Mouse (Mus musculus): Measurements from ENCODE around the gene Atf6b. TPM values are rescaled to one million over a fixed set of nuclear protein-coding genes. Genes with fewer than 3 reads are reported as not detected.

Atf6b gene
- polyA plus RNA-seq, 1 experiment from 2014 or later, result 24.6 TPM

DNA sequence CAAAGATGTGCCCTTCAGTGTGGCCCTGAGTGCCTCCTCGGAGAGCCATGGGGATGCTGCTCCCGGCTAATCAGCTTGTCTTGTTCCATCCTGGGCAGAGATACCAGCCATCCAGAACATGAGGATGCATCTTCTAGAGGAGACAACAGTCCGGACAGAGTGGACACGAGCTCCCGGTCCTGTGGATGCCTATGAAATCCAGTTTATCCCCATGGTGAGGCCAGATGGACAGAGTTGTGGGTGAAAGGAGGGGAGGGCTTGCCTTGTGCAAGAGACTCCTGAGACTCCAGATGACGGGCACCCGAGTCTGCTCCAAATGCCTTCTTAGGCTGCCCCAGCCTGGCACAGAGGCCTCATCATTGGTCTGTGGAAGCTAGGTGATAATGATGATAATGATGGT is 26.2 kb downstream of the Atf6b start:
- Histone ChIP-seq H3K27ac (no peak overlapping the region), H3K9ac (no peak overlapping the region), H3K4me3 (replicated peaks) (no peak overlapping the region), H3K36me3 (no peaks in the 10 kb centered on the region), H3K9me3 (replicated peaks) (no peaks in the 10 kb centered on the region), H3K4me2 (no peak overlapping the region), H3K4me1 (replicated peaks) (peaks cover 7% of the 10 kb centered on the region; the same call in 1 of the 2 replicates), H3K27me3 (peaks cover 77% of the 10 kb centered on the region)
- no peak for ATAC-seq (ENCODE audit: low read depth)
- DNase-seq, result no peak
- WGBS (ENCODE audit: insufficient replicate concordance), result 63% methylated on average over 7 of the region's 7 CpGs

DNA sequence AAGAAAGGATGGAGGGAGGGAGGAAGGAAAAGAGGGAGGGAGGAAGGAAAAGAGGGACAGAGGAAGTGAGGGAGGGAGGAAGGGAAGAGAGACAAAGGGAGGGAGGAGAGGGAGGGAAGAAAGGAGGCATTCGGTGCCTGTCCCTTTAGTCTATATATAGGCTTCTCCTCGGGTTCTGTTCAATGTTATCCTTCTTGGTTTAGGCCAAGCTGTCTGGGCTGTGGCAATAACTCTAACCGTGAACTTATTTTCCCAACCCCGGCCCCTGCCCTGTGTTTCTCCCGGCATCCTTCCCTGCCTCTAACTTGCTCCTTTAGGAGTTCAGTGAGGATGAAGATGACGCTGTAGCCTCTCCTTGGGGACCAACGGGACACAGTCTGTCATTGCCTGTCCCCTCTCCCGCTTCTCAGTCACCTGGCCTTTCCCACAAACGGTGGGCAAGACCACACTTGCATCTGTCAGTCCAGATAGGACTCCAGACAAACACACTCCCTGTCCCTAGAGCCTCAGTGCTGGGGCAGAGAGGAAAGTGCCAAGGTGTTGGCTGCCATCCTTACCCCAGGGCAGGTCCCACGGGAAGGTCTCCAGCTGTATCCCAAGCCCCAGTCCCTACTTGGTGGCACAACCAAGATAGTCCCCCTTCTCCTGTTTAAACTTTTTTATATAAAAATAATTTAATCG is 27.7 kb downstream of the Atf6b start:
- 49% methylated on average over 11 of the region's 11 CpGs for WGBS (ENCODE audit: insufficient replicate concordance)
- H3K27ac ChIP-seq, result no peak overlapping the region
- H3K9me3 ChIP-seq (replicated peaks), result no peaks in the 10 kb centered on the region
- H3K27me3 ChIP-seq, result peaks cover 85% of the 10 kb centered on the region
- no peaks in the 10 kb centered on the region for H3K36me3 ChIP-seq
- H3K9ac ChIP-seq, result no peak overlapping the region
- H3K4me2 ChIP-seq, result no peak overlapping the region
- H3K4me1 ChIP-seq (replicated peaks), result peaks cover 7% of the 10 kb centered on the region; the same call in 1 of the 2 replicates
- ATAC-seq (ENCODE audit: low read depth), result no peak
- no peak overlapping the region for H3K4me3 ChIP-seq (replicated peaks)
- no peak for DNase-seq

DNA sequence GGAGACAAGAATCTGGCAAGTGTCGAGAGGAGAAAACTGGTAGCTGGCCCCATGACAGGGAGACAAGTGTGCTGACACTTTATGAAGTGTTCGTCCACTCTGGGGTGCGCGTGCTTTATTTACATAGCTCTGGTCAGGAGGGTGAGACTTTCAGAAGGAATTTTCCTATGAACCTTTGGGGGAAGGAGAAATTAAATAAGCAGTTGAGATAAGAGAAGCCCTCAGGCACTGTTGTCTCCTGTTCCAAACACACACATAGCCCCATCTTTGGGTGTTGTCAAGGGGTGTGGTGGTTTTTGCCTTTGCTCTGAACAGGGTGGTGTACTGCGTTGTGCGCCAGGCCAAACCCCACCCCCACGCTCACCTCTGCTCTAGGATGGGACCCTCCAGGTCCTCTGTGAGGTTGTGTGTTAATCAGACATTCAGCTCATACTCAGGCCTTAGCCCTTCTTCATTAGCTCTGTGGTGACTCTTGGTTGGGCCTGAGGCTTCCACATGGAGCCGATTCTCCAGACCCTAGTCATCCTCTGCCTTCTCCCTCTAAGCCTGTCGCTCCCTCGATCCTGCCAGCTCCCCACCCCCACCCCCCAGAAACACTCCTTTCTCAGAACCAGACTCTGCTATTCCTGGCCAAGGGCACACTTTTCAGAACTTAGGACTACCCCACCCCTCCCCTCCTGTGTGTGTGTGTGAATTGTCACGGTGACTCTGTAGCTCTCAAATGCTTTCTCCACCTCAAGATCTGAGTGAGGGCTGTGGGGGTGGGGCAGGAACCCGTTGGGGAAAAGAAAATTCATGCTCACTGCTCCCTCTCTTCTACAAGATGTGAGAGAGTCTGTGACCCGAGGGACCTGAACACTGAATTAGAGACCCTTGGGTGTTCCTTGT is 28.5 kb downstream of the Atf6b start:
- H3K4me1 ChIP-seq (replicated peaks), result peaks cover 7% of the 10 kb centered on the region; the same call in 1 of the 2 replicates
- no peak overlapping the region for H3K4me2 ChIP-seq
- no peak overlapping the region for H3K4me3 ChIP-seq (replicated peaks)
- no peaks in the 10 kb centered on the region for H3K36me3 ChIP-seq
- H3K9me3 ChIP-seq (replicated peaks), result no peaks in the 10 kb centered on the region
- 53% methylated on average over 13 of the region's 13 CpGs for whole genome bisulfite sequencing (ENCODE audit: insufficient replicate concordance)
- no peak overlapping the region for H3K27ac ChIP-seq
- ATAC-seq (ENCODE audit: low read depth) (no peak), DNase-seq (no peak)
- H3K9ac ChIP-seq, result no peak overlapping the region
- H3K27me3 ChIP-seq, result peaks cover 85% of the 10 kb centered on the region

DNA sequence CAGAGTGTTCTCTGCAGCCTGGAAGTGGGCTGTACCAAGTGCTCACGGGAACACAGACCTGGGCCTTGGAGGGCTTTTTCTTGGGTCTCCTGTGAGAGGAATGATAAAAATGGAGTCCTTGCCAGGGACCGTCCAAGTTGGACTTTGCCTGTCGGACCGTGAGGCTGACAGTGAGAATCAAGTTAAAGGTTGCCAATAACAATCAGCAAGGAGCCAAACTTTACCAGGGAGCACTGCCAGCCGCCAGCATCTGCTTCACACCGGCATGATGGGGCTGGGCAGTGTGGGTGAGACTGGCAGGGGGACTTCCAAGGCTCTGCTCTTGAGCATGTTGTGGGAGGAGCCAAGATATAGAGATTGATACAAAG is 29.1 kb downstream of the Atf6b start:
- Histone ChIP-seq H3K4me3 (replicated peaks) (no peak overlapping the region), H3K36me3 (no peaks in the 10 kb centered on the region), H3K9ac (no peak overlapping the region), H3K27me3 (peaks cover 85% of the 10 kb centered on the region), H3K9me3 (replicated peaks) (no peaks in the 10 kb centered on the region), H3K27ac (no peak overlapping the region), H3K4me1 (replicated peaks) (peaks cover 7% of the 10 kb centered on the region; the same call in 1 of the 2 replicates), H3K4me2 (no peak overlapping the region)
- no peak for ATAC-seq (ENCODE audit: low read depth)
- WGBS (ENCODE audit: insufficient replicate concordance), result 61% methylated on average over 6 of the region's 6 CpGs
- no peak for DNase-seq

DNA sequence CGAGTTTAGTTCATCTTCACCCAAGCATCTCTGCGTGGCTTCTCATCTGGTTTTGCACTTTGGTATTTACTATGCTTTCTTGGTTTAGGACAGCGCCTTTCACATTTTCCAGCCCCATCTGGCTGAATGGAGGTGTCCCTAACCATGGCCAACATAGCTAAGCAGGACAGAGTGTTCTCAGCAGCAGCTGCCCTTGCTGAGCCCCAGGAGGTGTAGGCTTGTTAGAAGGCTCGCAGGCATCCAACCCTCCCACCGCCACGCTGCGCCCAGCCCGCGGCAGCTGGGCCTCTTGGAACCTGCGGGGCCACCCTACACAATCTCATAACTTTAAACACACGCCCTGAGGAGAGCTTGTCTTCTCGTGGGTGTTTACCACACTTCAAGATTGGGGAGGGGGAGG is 29.7 kb downstream of the Atf6b start:
- ATAC-seq (ENCODE audit: low read depth) (no peak), DNase-seq (no peak)
- Histone ChIP-seq H3K4me1 (replicated peaks) (peaks cover 7% of the 10 kb centered on the region; the same call in 1 of the 2 replicates), H3K36me3 (no peaks in the 10 kb centered on the region), H3K9me3 (replicated peaks) (no peaks in the 10 kb centered on the region), H3K4me2 (no peak overlapping the region), H3K27me3 (peaks cover 85% of the 10 kb centered on the region), H3K9ac (no peak overlapping the region), H3K4me3 (replicated peaks) (no peak overlapping the region), H3K27ac (no peak overlapping the region)
- 53% methylated on average over 12 of the region's 12 CpGs for WGBS (ENCODE audit: insufficient replicate concordance)

DNA sequence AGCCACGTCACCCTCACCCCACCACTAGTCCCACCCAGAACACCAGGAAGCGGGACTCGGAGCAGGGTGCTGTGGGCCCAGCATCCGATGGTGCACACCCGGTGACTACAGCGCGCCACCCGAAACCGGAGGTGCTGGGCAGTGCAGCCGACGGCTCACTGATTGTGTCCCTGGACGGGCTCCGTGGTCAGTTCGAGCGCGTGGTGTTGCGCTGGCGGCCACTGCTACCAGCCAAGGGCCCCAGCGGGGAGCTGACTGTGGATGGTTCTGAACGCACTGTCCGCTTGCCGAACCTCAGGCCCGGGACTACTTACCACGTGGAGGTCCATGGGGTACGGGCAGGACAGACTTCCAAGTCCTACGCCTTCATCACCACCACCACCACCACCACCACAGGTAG is 33.2 kb downstream of the Atf6b start:
- H3K36me3 ChIP-seq, result no peaks in the 10 kb centered on the region
- no peak overlapping the region for H3K27ac ChIP-seq
- ATAC-seq (ENCODE audit: low read depth) (no peak), DNase-seq (no peak)
- no peak overlapping the region for H3K4me3 ChIP-seq (replicated peaks)
- H3K9ac ChIP-seq, result no peak overlapping the region
- WGBS (ENCODE audit: insufficient replicate concordance), result 72% methylated on average over 26 of the region's 26 CpGs
- peaks cover 63% of the 10 kb centered on the region for H3K27me3 ChIP-seq
- H3K4me1 ChIP-seq (replicated peaks), result peaks cover 10% of the 10 kb centered on the region
- no peaks in the 10 kb centered on the region for H3K9me3 ChIP-seq (replicated peaks)
- H3K4me2 ChIP-seq, result no peak overlapping the region

DNA sequence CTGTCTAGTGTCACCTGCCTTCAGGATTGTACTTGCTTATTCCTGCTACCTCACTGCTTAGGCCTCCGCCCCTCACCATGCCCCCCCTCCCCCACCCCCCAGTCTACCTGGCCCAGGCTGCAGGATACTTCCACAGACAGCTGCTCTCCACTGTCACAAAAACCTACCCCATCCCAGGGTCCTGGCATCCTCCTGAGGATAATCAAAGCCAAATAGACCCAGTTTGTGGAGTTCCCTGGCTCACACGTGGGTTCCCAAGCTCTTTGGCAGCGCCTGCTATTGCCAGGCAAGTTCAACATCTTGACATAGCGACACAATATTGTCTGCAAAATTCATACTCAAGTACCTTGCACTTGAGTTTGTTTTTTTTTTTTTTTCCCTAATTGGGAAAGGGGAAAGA is 33.7 kb downstream of the Atf6b start:
- DNase-seq, result no peak
- H3K9me3 ChIP-seq (replicated peaks), result no peaks in the 10 kb centered on the region
- peaks cover 7% of the 10 kb centered on the region for H3K4me1 ChIP-seq (replicated peaks)
- H3K27ac ChIP-seq, result no peak overlapping the region
- WGBS (ENCODE audit: insufficient replicate concordance), result 62% methylated on average over 4 of the region's 4 CpGs
- no peak overlapping the region for H3K4me2 ChIP-seq
- H3K9ac ChIP-seq, result no peak overlapping the region
- no peak overlapping the region for H3K4me3 ChIP-seq (replicated peaks)
- H3K36me3 ChIP-seq, result no peaks in the 10 kb centered on the region
- ATAC-seq (ENCODE audit: low read depth), result no peak
- peaks cover 63% of the 10 kb centered on the region for H3K27me3 ChIP-seq

DNA sequence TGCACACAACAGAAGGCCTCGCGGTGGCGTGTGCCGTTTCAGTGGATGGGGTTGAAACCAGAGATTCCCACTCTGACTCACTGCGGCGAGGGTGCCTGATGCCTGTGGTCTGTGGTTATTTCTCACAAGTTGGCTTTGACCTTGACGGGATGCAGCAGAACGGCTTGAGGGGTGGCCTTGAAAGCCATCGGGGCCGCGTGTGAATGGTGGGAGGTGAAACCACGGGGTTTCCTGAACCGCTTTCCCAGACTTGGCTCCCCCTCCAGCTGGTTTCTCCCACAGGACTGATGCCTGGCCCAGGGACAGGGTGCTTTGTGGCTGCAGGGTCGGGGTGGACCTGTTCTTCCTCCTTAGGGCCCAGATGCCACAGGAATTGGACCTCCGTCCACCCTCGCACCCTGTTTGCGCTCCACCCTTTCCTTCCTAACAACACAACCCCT is 34.2 kb downstream of the Atf6b start:
- Histone ChIP-seq H3K36me3 (no peaks in the 10 kb centered on the region), H3K9me3 (replicated peaks) (no peaks in the 10 kb centered on the region), H3K4me3 (replicated peaks) (no peak overlapping the region), H3K9ac (no peak overlapping the region), H3K4me1 (replicated peaks) (peaks cover 7% of the 10 kb centered on the region), H3K4me2 (no peak overlapping the region), H3K27me3 (peaks cover 58% of the 10 kb centered on the region), H3K27ac (no peak overlapping the region)
- no peak for DNase-seq
- no peak for ATAC-seq (ENCODE audit: low read depth)
- 17% methylated on average over 17 of the region's 17 CpGs for WGBS (ENCODE audit: insufficient replicate concordance)

DNA sequence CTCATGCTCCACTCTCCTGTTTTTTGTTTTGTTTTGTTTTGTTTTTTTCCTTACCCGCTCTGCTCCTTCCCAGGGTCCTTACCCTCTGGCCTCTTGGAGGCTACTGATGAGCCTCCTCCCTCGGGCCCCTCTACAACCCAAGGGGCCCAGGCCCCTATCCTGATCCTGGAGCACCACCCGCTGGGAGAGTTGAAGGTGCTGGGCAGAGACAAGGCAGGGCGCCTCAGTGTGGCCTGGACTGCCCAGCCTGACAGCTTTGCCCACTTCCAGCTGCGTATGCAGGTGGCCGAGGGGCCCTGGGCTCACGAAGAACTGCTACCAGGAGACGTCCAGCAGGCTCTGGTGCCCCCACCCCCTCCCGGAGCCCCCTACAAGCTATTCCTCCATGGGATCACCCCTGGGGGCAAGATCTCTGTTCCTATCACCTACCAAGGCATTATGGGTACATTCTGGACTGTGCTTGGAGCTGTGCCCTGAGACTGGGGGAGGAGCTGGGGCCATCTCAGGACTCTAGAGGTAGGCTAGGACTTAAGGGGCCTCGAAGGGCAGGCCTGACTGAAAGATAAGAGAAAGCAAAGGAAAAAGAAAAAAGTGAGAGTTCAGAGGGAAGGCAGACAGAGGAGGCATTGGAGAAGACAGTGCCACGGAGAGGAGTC is 35.1 kb downstream of the Atf6b start:
- Histone ChIP-seq H3K9ac (no peak overlapping the region), H3K4me1 (replicated peaks) (peaks cover 7% of the 10 kb centered on the region), H3K4me3 (replicated peaks) (no peak overlapping the region), H3K27ac (no peak overlapping the region), H3K27me3 (peaks cover 55% of the 10 kb centered on the region), H3K4me2 (no peak overlapping the region), H3K36me3 (no peaks in the 10 kb centered on the region), H3K9me3 (replicated peaks) (no peaks in the 10 kb centered on the region)
- 55% methylated on average over 11 of the region's 11 CpGs for WGBS (ENCODE audit: insufficient replicate concordance)
- no peak for DNase-seq
- ATAC-seq (ENCODE audit: low read depth), result no peak

DNA sequence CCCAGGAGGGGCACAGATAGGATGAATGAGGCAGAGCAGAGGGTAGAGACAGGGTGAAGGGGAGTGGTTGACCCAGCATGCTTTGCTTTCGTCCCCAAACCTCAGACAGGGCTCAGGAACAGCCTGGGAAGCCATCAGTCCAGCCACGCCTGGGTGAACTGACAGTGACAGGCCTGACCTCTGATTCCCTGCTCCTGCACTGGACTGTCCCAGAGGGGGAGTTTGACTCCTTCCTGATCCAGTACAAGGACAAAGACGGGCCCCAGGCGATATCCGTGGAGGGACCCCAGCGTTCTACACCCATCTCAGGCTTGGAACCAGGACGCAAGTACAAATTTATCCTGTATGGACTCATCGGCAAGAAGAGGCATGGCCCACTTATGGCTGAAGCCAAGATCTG is 36.2 kb downstream of the Atf6b start:
- DNase-seq (no peak), ATAC-seq (ENCODE audit: low read depth) (no peak)
- peaks cover 44% of the 10 kb centered on the region for H3K27me3 ChIP-seq
- H3K9ac ChIP-seq, result no peak overlapping the region
- no peak overlapping the region for H3K4me3 ChIP-seq (replicated peaks)
- no peak overlapping the region for H3K4me2 ChIP-seq
- 64% methylated on average over 8 of the region's 8 CpGs for WGBS (ENCODE audit: insufficient replicate concordance)
- no peaks in the 10 kb centered on the region for H3K36me3 ChIP-seq
- H3K9me3 ChIP-seq (replicated peaks), result no peaks in the 10 kb centered on the region
- peaks cover 7% of the 10 kb centered on the region for H3K4me1 ChIP-seq (replicated peaks)
- H3K27ac ChIP-seq, result no peak overlapping the region

DNA sequence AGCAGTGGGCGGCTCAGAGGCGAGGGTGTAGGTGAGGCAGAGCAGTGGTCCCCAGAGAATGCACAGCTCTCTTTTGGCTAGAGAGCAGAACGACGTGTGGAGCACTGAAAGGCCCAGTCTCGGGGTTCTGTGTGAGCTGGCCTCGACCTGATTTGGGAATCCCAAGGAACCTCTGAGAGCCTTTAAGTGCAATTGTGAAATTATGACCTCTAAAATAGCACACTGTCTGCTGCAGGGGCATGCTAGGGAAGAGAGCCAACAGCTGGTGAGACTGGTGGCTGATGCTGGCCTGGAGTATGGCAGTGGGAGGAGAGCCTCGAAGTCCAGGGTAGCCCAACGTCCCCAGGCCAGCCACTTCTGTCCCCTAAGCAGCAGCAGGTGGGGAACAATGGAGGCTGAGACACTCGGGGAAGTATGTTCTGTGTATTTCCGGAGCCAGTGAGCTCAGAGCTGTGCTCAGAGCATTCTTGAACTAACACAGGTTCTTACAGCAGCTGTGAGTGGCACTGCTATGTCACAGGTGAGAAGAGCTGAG is 36.8 kb downstream of the Atf6b start:
- Histone ChIP-seq H3K9ac (no peak overlapping the region), H3K4me2 (no peak overlapping the region), H3K36me3 (no peaks in the 10 kb centered on the region), H3K27me3 (peaks cover 40% of the 10 kb centered on the region), H3K27ac (no peak overlapping the region), H3K4me3 (replicated peaks) (no peak overlapping the region), H3K9me3 (replicated peaks) (no peaks in the 10 kb centered on the region), H3K4me1 (replicated peaks) (peaks cover 7% of the 10 kb centered on the region)
- ATAC-seq (ENCODE audit: low read depth) (no peak), DNase-seq (no peak)
- WGBS (ENCODE audit: insufficient replicate concordance), result 50% methylated on average over 10 of the region's 10 CpGs
